Mouse (Mus musculus): ENCODE data around the gene Plekha5. TPM values are rescaled to one million over a fixed set of nuclear protein-coding genes. Genes with fewer than 3 reads are reported as not detected.
"Not testable (repeated sequence)": the region's sequence is repeated elsewhere in the genome, so short reads cannot be mapped to it uniquely, and the experiment has no call there.

Plekha5 gene
- total and polyA plus RNA-seq, 2 experiments from 2014 or later = 29.3 to 37.8 TPM

- ATAC-seq (peak; percentile 81), DNase-seq (ENCODE audit: low spot score) (peak; percentile 50)
- no peak overlapping the region for H3K9ac ChIP-seq (replicated peaks; ENCODE audit: low read length)
- H3K9me3 ChIP-seq (ENCODE audit: low read length) = no peaks in the 10 kb centered on the region
- H3K4me3 ChIP-seq (ENCODE audit: low read length) = no peak overlapping the region
- no peak overlapping the region for H3K27ac ChIP-seq
- WGBS = 77% methylated on average over 17 of the region's 17 CpGs
- H3K36me3 ChIP-seq (ENCODE audit: insufficient read depth, low read length) = peaks cover 52% of the 10 kb centered on the region
- TF ChIP-seq CTCF (IDR thresholded peaks at IDR 0.05; ENCODE audit: low read depth) = no peak
- H3K4me1 ChIP-seq (ENCODE audit: insufficient read depth, low read length) = no peaks in the 10 kb centered on the region
- H3K27me3 ChIP-seq (ENCODE audit: insufficient read depth, low read length) = no peaks in the 10 kb centered on the region
- H3K4me2 ChIP-seq (ENCODE audit: low read depth, low read length) = no peak overlapping the region
Observed at GRCm38 (mm10) chr6:140593420-140594170, 169.7 kb downstream of the Plekha5 start.

GRCm38 (mm10) chr6:140595551-140595950, 171.7 kb downstream of the Plekha5 start:
- not testable (repeated sequence) for H3K4me1 ChIP-seq (ENCODE audit: insufficient read depth, low read length); H3K27me3 ChIP-seq (ENCODE audit: insufficient read depth, low read length); H3K4me2 ChIP-seq (ENCODE audit: low read depth, low read length); H3K9ac ChIP-seq (replicated peaks; ENCODE audit: low read length); H3K27ac ChIP-seq; H3K9me3 ChIP-seq (ENCODE audit: low read length); ATAC-seq; H3K4me3 ChIP-seq (ENCODE audit: low read length); DNase-seq (ENCODE audit: low spot score)
- peaks cover 42% of the 10 kb centered on the region; the same call in 1 of the 2 replicates for H3K36me3 ChIP-seq (ENCODE audit: insufficient read depth, low read length)
- 96% methylated on average over 6 of the region's 6 CpGs for WGBS

- no peak overlapping the region for H3K9ac ChIP-seq (replicated peaks; ENCODE audit: low read length)
- WGBS = 36% methylated on average over 15 of the region's 15 CpGs
- no peaks in the 10 kb centered on the region for H3K9me3 ChIP-seq (ENCODE audit: low read length)
- no peaks in the 10 kb centered on the region for H3K4me1 ChIP-seq (ENCODE audit: insufficient read depth, low read length)
- no peak for TF ChIP-seq CTCF (IDR thresholded peaks at IDR 0.05; ENCODE audit: low read depth)
- no peaks in the 10 kb centered on the region for H3K27me3 ChIP-seq (ENCODE audit: insufficient read depth, low read length)
- peak; percentile 10; the same call in 1 of the 2 replicates for ATAC-seq
- peaks cover 31% of the 10 kb centered on the region; the same call in 1 of the 2 replicates for H3K36me3 ChIP-seq (ENCODE audit: insufficient read depth, low read length)
- no peak overlapping the region for H3K4me3 ChIP-seq (ENCODE audit: low read length)
- H3K27ac ChIP-seq = 0 out of 2 replicates have a peak overlapping the region, but pooled peaks have one; percentile 26
- no peak for DNase-seq (ENCODE audit: low spot score)
- no peak overlapping the region for H3K4me2 ChIP-seq (ENCODE audit: low read depth, low read length)
Observed at GRCm38 (mm10) chr6:140597381-140598329, 173.8 kb downstream of the Plekha5 start.

- no peaks in the 10 kb centered on the region for H3K27me3 ChIP-seq (ENCODE audit: insufficient read depth, low read length)
- WGBS = 89% methylated on average over 9 of the region's 9 CpGs
- H3K9me3 ChIP-seq (ENCODE audit: low read length) = no peaks in the 10 kb centered on the region
- no peak overlapping the region for H3K4me2 ChIP-seq (ENCODE audit: low read depth, low read length)
- no peak overlapping the region for H3K27ac ChIP-seq
- peaks cover 22% of the 10 kb centered on the region; the same call in 1 of the 2 replicates for H3K36me3 ChIP-seq (ENCODE audit: insufficient read depth, low read length)
- ATAC-seq (no peak), DNase-seq (ENCODE audit: low spot score) (no peak)
- TF ChIP-seq CTCF (IDR thresholded peaks at IDR 0.05; ENCODE audit: low read depth) = no peak
- H3K4me3 ChIP-seq (ENCODE audit: low read length) = no peak overlapping the region
- no peaks in the 10 kb centered on the region for H3K4me1 ChIP-seq (ENCODE audit: insufficient read depth, low read length)
- H3K9ac ChIP-seq (replicated peaks; ENCODE audit: low read length) = no peak overlapping the region
Observed at GRCm38 (mm10) chr6:140598516-140598915, 174.7 kb downstream of the Plekha5 start.

GRCm38 (mm10) chr6:140599337-140599736, 175.5 kb downstream of the Plekha5 start:
- Histone ChIP-seq H3K4me1 (ENCODE audit: insufficient read depth, low read length) (no peaks in the 10 kb centered on the region), H3K4me3 (ENCODE audit: low read length) (no peak overlapping the region), H3K9ac (replicated peaks; ENCODE audit: low read length) (no peak overlapping the region), H3K27ac (no peak overlapping the region), H3K36me3 (ENCODE audit: insufficient read depth, low read length) (peaks cover 17% of the 10 kb centered on the region; the same call in 1 of the 2 replicates), H3K27me3 (ENCODE audit: insufficient read depth, low read length) (no peaks in the 10 kb centered on the region), H3K9me3 (ENCODE audit: low read length) (no peaks in the 10 kb centered on the region), H3K4me2 (ENCODE audit: low read depth, low read length) (no peak overlapping the region)
- ATAC-seq (no peak), DNase-seq (ENCODE audit: low spot score) (no peak)
- no peak for TF ChIP-seq CTCF (IDR thresholded peaks at IDR 0.05; ENCODE audit: low read depth)
- WGBS = 83% methylated on average over 5 of the region's 5 CpGs

GRCm38 (mm10) chr6:140600671-140601070, 176.8 kb downstream of the Plekha5 start:
- not testable (repeated sequence) for ATAC-seq; H3K4me2 ChIP-seq (ENCODE audit: low read depth, low read length); DNase-seq (ENCODE audit: low spot score); H3K27ac ChIP-seq; H3K9ac ChIP-seq (replicated peaks; ENCODE audit: low read length); H3K27me3 ChIP-seq (ENCODE audit: insufficient read depth, low read length); H3K4me1 ChIP-seq (ENCODE audit: insufficient read depth, low read length); H3K9me3 ChIP-seq (ENCODE audit: low read length); H3K4me3 ChIP-seq (ENCODE audit: low read length)
- peaks cover 15% of the 10 kb centered on the region; the same call in 1 of the 2 replicates for H3K36me3 ChIP-seq (ENCODE audit: insufficient read depth, low read length)
- 95% methylated on average over 8 of the region's 8 CpGs for WGBS

Data from hindbrain, postnatal 0 days (tissue).